Mouse (Mus musculus) forebrain, embryonic 14.5 days (tissue): ENCODE data around the gene Prss30. TPM values are rescaled to one million over a fixed set of nuclear protein-coding genes. Genes with fewer than 3 reads are reported as not detected.
"Not testable (repeated sequence)": the region's sequence is repeated elsewhere in the genome, so short reads cannot be mapped to it uniquely, and the experiment has no call there.

Experiments
- ATAC-seq: fragments of 200-750 bp; cut with Nextera tagmentation; 2 replicates; pipeline ENCODE4 v1.8.0; 2017; ENCODE audit warnings: mild to moderate bottlenecking, moderate library complexity
- DNase-seq: peaks from one replicate; pipeline ENCODE4 v3.0.0-alpha.2; 2015; ENCODE audit warnings: low spot score
- H3K27ac ChIP-seq: fragments of 300-500 bp; sonication (generic); 2 replicates; pipeline ENCODE4 v1.5.1; 2014; ENCODE audit warnings: low read depth, mild to moderate bottlenecking, control low read depth, low read length, moderate library complexity
- H3K27me3 ChIP-seq: fragments of 300-500 bp; sonication (generic); replicated peaks from 2 replicates; pipeline ENCODE4 v1.6.1; 2014; ENCODE audit warnings: low read length, control low read depth, mixed read lengths; ENCODE audit not compliant: control insufficient read depth, insufficient read depth
- H3K36me3 ChIP-seq: fragments of 300-500 bp; sonication (generic); 2 replicates; pipeline ENCODE4 v1.6.1; 2014; ENCODE audit warnings: low read length, control low read depth; ENCODE audit not compliant: control insufficient read depth, insufficient read depth
- H3K4me1 ChIP-seq: fragments of 300-500 bp; sonication (generic); 2 replicates; pipeline ENCODE4 v1.6.1; 2014; ENCODE audit warnings: antibody characterized with exemption, low read length, control low read depth; ENCODE audit not compliant: control insufficient read depth, insufficient read depth
- H3K4me2 ChIP-seq: fragments of 300-500 bp; sonication (generic); 2 replicates; pipeline ENCODE4 v1.6.1; 2014; ENCODE audit warnings: mild to moderate bottlenecking, control low read depth, low read length
- H3K4me3 ChIP-seq: fragments of 300-500 bp; sonication (generic); 2 replicates; pipeline ENCODE4 v1.5.1; 2014; ENCODE audit warnings: low read depth, low read length, control low read depth
- H3K9ac ChIP-seq: fragments of 300-500 bp; sonication (generic); 2 replicates; pipeline ENCODE4 v1.6.1; 2014; ENCODE audit warnings: mild to moderate bottlenecking, low read length, control low read depth, moderate library complexity
- H3K9me3 ChIP-seq: fragments of 300-500 bp; sonication (generic); replicated peaks from 2 replicates; pipeline ENCODE4 v1.6.1; 2016; ENCODE audit warnings: low read length, control low read depth, mixed read lengths; ENCODE audit not compliant: control insufficient read depth
- WGBS: fragments of 180-500 bp; shearing (Covaris S2); extraction: QIAGEN DNeasy Blood & Tissue Kit; methylation state at CpG from one replicate; pipeline ENCODE4 v1.1.7; 2014; 5-methylcytosine and 5-hydroxymethylcytosine counted together
- microRNA-seq: library from miRNA; unstranded; fragments of <30 nt; microRNA quantifications from one replicate; pipeline ENCODE4, GENCODE M21; 2016
- polyA plus RNA-seq: library from polyadenylated mRNA; unstranded; fragments of >200 nt; fragmentation: Nextera tagmentation; extraction: Ambion mirVana; gene quantifications from 2 replicates; pipeline ENCODE4 v1.2.1, GENCODE M21; 2014

Prss30 gene
- polyA plus RNA-seq, 1 experiment from 2014 or later, result not detected

- H3K27ac ChIP-seq, H3K27me3 ChIP-seq, H3K36me3 ChIP-seq, H3K4me1 ChIP-seq, ATAC-seq, H3K4me3 ChIP-seq, H3K9ac ChIP-seq, H3K4me2 ChIP-seq, H3K9me3 ChIP-seq, DNase-seq: not testable (repeated sequence)
- 84% methylated on average over 4 of the region's 4 CpGs for WGBS
Measured at GRCm38 (mm10) chr17:23947486-23947885, 32.9 kb downstream of the Prss30 start.

DNA sequence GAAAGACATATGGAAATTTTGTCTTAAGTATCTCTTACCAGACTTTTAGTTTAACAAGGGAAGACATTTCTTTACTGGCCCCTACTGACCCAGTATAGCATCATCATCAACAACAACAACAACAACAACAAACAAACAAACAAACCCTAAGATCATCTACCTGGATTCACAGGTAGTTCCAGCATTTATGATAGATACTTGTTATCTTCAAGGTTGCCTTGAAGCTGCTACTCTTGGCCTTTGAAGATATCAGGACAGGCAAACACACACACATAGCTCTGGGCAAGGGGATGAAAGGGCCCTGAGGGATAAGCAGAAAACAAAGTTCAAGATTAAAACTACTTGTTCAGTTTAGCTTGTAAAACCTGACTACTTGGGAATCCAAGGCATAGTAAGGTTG is 39.0 kb downstream of the Prss30 start, which contains the start of gene Sbp:
TSS of gene Sbp (plus strand) at position 301 of the 400 bp plus-strand sequence.
- Histone ChIP-seq H3K9ac (no peak within 1 kb of the TSS), H3K27me3 (no peaks in the 10 kb centered on the region), H3K27ac (no peak within 1 kb of the TSS), H3K36me3 (no peaks in the 10 kb centered on the region), H3K4me1 (no peaks in the 10 kb centered on the region), H3K4me3 (no peak within 1 kb of the TSS), H3K4me2 (no peak within 1 kb of the TSS), H3K9me3 (no peaks in the 10 kb centered on the region)
- ATAC-seq (no peak), DNase-seq (no peak)

DNA sequence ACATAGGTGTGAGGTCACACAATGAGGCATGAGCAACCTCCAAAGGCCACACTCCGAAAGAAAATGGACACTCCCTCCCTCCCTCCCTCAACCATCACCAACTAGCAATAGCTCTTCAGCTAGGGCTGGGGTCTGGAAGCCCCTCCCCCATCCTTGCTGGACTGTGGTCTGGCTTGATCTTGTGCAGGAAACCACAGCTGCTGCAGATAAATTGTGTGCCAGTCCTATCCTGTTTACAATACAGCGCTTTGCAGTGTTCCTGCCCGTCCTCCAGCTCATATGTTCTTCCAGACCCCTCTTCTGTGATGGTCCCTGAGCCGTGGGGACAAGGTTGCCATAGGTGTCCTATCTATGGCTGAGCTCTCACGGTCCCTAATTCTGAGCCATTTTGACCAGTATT is 49.2 kb downstream of the Prss30 start:
- no peaks in the 10 kb centered on the region for H3K9me3 ChIP-seq
- no peak overlapping the region for H3K9ac ChIP-seq
- ATAC-seq (no peak), DNase-seq (no peak)
- H3K27ac ChIP-seq, result no peak overlapping the region
- H3K4me2 ChIP-seq, result no peak overlapping the region
- 87% methylated on average over 5 of the region's 5 CpGs for WGBS
- no peaks in the 10 kb centered on the region for H3K36me3 ChIP-seq
- H3K4me3 ChIP-seq, result no peak overlapping the region
- no peaks in the 10 kb centered on the region for H3K4me1 ChIP-seq
- no peaks in the 10 kb centered on the region for H3K27me3 ChIP-seq

GRCm38 (mm10) chr17:23925090-23925493 is 55.3 kb downstream of the Prss30 start:
- Histone ChIP-seq H3K4me2 (peak overlapping the region; percentile 68), H3K4me1 (peaks cover 3% of the 10 kb centered on the region; the same call in 1 of the 2 replicates), H3K27me3 (no peaks in the 10 kb centered on the region), H3K4me3 (peak overlapping the region; percentile 47), H3K27ac (peak overlapping the region; percentile 90), H3K9me3 (no peaks in the 10 kb centered on the region), H3K36me3 (no peaks in the 10 kb centered on the region), H3K9ac (peak overlapping the region; percentile 65)
- DNase-seq (peak; percentile 81), ATAC-seq (peak; percentile 75)
- 2% methylated on average over 14 of the region's 14 CpGs for WGBS

GRCm38 (mm10) chr17:23924531-23925007 is 55.8 kb downstream of the Prss30 start:
- peak; percentile 95 for DNase-seq
- WGBS, result 0% methylated on average over 29 of the region's 29 CpGs
- peak; percentile 99 for ATAC-seq

More at GRCm38 (mm10) chr17:23924531-23925007, 55.8 kb downstream of the Prss30 start:
- H3K36me3 ChIP-seq, result no peaks in the 10 kb centered on the region
- H3K27me3 ChIP-seq, result no peaks in the 10 kb centered on the region
- H3K4me3 ChIP-seq, result peak overlapping the region; percentile 47
- peak overlapping the region; percentile 65 for H3K9ac ChIP-seq
- peaks cover 3% of the 10 kb centered on the region; the same call in 1 of the 2 replicates for H3K4me1 ChIP-seq
- peak overlapping the region; percentile 68 for H3K4me2 ChIP-seq
- peak overlapping the region; percentile 90 for H3K27ac ChIP-seq
- H3K9me3 ChIP-seq, result no peaks in the 10 kb centered on the region

Small RNAs within 50 kb of the gene (microRNA-seq; reads per million reads assigned to microRNA genes)
- not detected for gene Gm27700

Other genes with a start within 250 kb of the Prss30 start
- 31.9 and 38.3 TPM in 2 replicates for gene Paqr4, start 239.7 kb downstream of the Prss30 start, polyA plus RNA-seq
- 0.23 and 0.25 TPM in 2 replicates for gene Kremen2, start 234.7 kb downstream of the Prss30 start, polyA plus RNA-seq
- 129 and 143 TPM in 2 replicates for gene Flywch1, start 209.0 kb downstream of the Prss30 start, polyA plus RNA-seq
- gene Flywch2, start 194.5 kb downstream of the Prss30 start, polyA plus RNA-seq, result 36.9 and 44.2 TPM in 2 replicates
- 226 and 339 TPM in 2 replicates for gene Srrm2, start 190.0 kb downstream of the Prss30 start, polyA plus RNA-seq
- gene Elob, start 151.4 kb downstream of the Prss30 start, polyA plus RNA-seq, result 1,202 and 1,508 TPM in 2 replicates
- not detected in 2 replicates for gene Prss33, start 144.5 kb downstream of the Prss30 start, polyA plus RNA-seq
- not detected in 2 replicates for gene Prss32, start 136.7 kb downstream of the Prss30 start, polyA plus RNA-seq
- gene Prss41, start 136.4 kb downstream of the Prss30 start, polyA plus RNA-seq, result 0.31 and 0.66 TPM in 2 replicates
- not detected in 2 replicates for gene Prss21, start 112.5 kb downstream of the Prss30 start, polyA plus RNA-seq
- gene Dcpp1, start 99.7 kb downstream of the Prss30 start, polyA plus RNA-seq, result not detected in 2 replicates
- gene Dcpp2, start 99.7 kb downstream of the Prss30 start, polyA plus RNA-seq, result not detected in 2 replicates
- not detected in 2 replicates for gene Dcpp3, start 63.1 kb downstream of the Prss30 start, polyA plus RNA-seq
- not detected in 2 replicates for gene Sbp, start 38.9 kb downstream of the Prss30 start, polyA plus RNA-seq
- gene Sbpl, start 25.3 kb downstream of the Prss30 start, polyA plus RNA-seq, result not detected in 2 replicates
- gene Prss22, start 17.5 kb upstream of the Prss30 start, polyA plus RNA-seq, result not detected in 2 replicates
- gene Prss27, start 57.6 kb upstream of the Prss30 start, polyA plus RNA-seq, result not detected in 2 replicates
- 84.3 and 87.0 TPM in 2 replicates for gene Kctd5, start 92.9 kb upstream of the Prss30 start, polyA plus RNA-seq
- gene Pdpk1, start 170.4 kb upstream of the Prss30 start, polyA plus RNA-seq, result 42.6 and 59.0 TPM in 2 replicates
- gene Amdhd2, start 183.2 kb upstream of the Prss30 start, polyA plus RNA-seq, result 28.4 and 29.6 TPM in 2 replicates
- gene Atp6v0c, start 189.1 kb upstream of the Prss30 start, polyA plus RNA-seq, result 1,021 and 1,033 TPM in 2 replicates
- gene Tbc1d24, start 225.0 kb upstream of the Prss30 start, polyA plus RNA-seq, result 10.5 and 15.0 TPM in 2 replicates
- 2.6 and 3.0 TPM in 2 replicates for gene Ntn3, start 229.0 kb upstream of the Prss30 start, polyA plus RNA-seq
- gene Tedc2, start 240.3 kb upstream of the Prss30 start, polyA plus RNA-seq, result 11.0 and 12.5 TPM in 2 replicates